Mouse (Mus musculus): ENCODE results near the gene Ltb4r1.
"Not testable (repeated sequence)": the region's sequence is repeated elsewhere in the genome, so short reads cannot be mapped to it uniquely, and the experiment has no call there.

Gene Ltb4r1

GRCm38 (mm10) chr14:55743711-55744110 is 22.1 kb upstream of the Ltb4r1 start:
- in situ Hi-C loops (cut with MboI; ENCODE audit: low pct_unique_long_range_greater_than_20kb in 1 of 2, low sequenced_read_pairs in 2 of 2, unreplicated experiment in 1 of 2), result loop anchor here (5.0 kb wide), 1 partner anchor 61 kb away; the partner anchor contains the start of gene Tinf2 (in 2 of the 2)

GRCm38 (mm10) chr14:55745180-55745860 is 20.4 kb upstream of the Ltb4r1 start, which contains the start of the genes Dhrs1 and Nop9:
Gene Dhrs1 (minus strand): TSS chr14:55745690.
Gene Nop9 (plus strand): TSS chr14:55745693.
- in situ Hi-C loops (cut with MboI; ENCODE audit: low pct_unique_long_range_greater_than_20kb in 1 of 2, low sequenced_read_pairs in 2 of 2, unreplicated experiment in 1 of 2), result no loop called here

GRCm38 (mm10) chr14:55745861-55746237 is 19.9 kb upstream of the Ltb4r1 start:
- in situ Hi-C loops (cut with MboI; ENCODE audit: low pct_unique_long_range_greater_than_20kb in 1 of 2, low sequenced_read_pairs in 2 of 2, unreplicated experiment in 1 of 2), result no loop called here

- in situ Hi-C loops (cut with MboI; ENCODE audit: low pct_unique_long_range_greater_than_20kb in 1 of 2, low sequenced_read_pairs in 2 of 2, unreplicated experiment in 1 of 2), result no loop called here
These were observed 18.5 kb upstream of the Ltb4r1 start for GRCm38 (mm10) chr14:55747051-55747847.

GRCm38 (mm10) chr14:55757566-55757965 is 8.2 kb upstream of the Ltb4r1 start:
- in situ Hi-C loops (cut with MboI; ENCODE audit: low pct_unique_long_range_greater_than_20kb in 1 of 2, low sequenced_read_pairs in 2 of 2, unreplicated experiment in 1 of 2), result no loop called here

- in situ Hi-C loops (cut with MboI; ENCODE audit: low pct_unique_long_range_greater_than_20kb in 1 of 2, low sequenced_read_pairs in 2 of 2, unreplicated experiment in 1 of 2), result no loop called here
These were observed 7.4 kb upstream of the Ltb4r1 start, which contains the start of gene Cideb for GRCm38 (mm10) chr14:55758363-55758784. Gene Cideb (minus strand): TSS chr14:55758458.

GRCm38 (mm10) chr14:55760156-55760555 is 5.6 kb upstream of the Ltb4r1 start:
- in situ Hi-C loops (cut with MboI; ENCODE audit: low pct_unique_long_range_greater_than_20kb in 1 of 2, low sequenced_read_pairs in 2 of 2, unreplicated experiment in 1 of 2), result not testable (repeated sequence)

- in situ Hi-C loops (cut with MboI; ENCODE audit: low pct_unique_long_range_greater_than_20kb in 1 of 2, low sequenced_read_pairs in 2 of 2, unreplicated experiment in 1 of 2), result no loop called here
These were observed 4.6 kb upstream of the Ltb4r1 start, which contains the start of gene Ltb4r2 for GRCm38 (mm10) chr14:55761163-55761562. Gene Ltb4r2 (plus strand): TSS chr14:55761428.

GRCm38 (mm10) chr14:55762001-55762821 is 3.6 kb upstream of the Ltb4r1 start:
- in situ Hi-C loops (cut with MboI; ENCODE audit: low pct_unique_long_range_greater_than_20kb in 1 of 2, low sequenced_read_pairs in 2 of 2, unreplicated experiment in 1 of 2), result no loop called here

- in situ Hi-C loops (cut with MboI; ENCODE audit: low pct_unique_long_range_greater_than_20kb in 1 of 2, low sequenced_read_pairs in 2 of 2, unreplicated experiment in 1 of 2), result no loop called here
These were observed 2.6 kb upstream of the Ltb4r1 start for GRCm38 (mm10) chr14:55763166-55763565.

- in situ Hi-C loops (cut with MboI; ENCODE audit: low pct_unique_long_range_greater_than_20kb in 1 of 2, low sequenced_read_pairs in 2 of 2, unreplicated experiment in 1 of 2), result no loop called here
These were observed 2.0 kb downstream of the Ltb4r1 start for GRCm38 (mm10) chr14:55767519-55768414.

GRCm38 (mm10) chr14:55768555-55768954 is 2.8 kb downstream of the Ltb4r1 start:
- in situ Hi-C loops (cut with MboI; ENCODE audit: low pct_unique_long_range_greater_than_20kb in 1 of 2, low sequenced_read_pairs in 2 of 2, unreplicated experiment in 1 of 2), result no loop called here

GRCm38 (mm10) chr14:55769087-55769703 is 3.4 kb downstream of the Ltb4r1 start:
- in situ Hi-C loops (cut with MboI; ENCODE audit: low pct_unique_long_range_greater_than_20kb in 1 of 2, low sequenced_read_pairs in 2 of 2, unreplicated experiment in 1 of 2), result no loop called here

GRCm38 (mm10) chr14:55776711-55777110 is 10.9 kb downstream of the Ltb4r1 start:
- in situ Hi-C loops (cut with MboI; ENCODE audit: low pct_unique_long_range_greater_than_20kb in 1 of 2, low sequenced_read_pairs in 2 of 2, unreplicated experiment in 1 of 2), result no loop called here

GRCm38 (mm10) chr14:55777176-55777575 is 11.4 kb downstream of the Ltb4r1 start:
- in situ Hi-C loops (cut with MboI; ENCODE audit: low pct_unique_long_range_greater_than_20kb in 1 of 2, low sequenced_read_pairs in 2 of 2, unreplicated experiment in 1 of 2), result no loop called here

- in situ Hi-C loops (cut with MboI; ENCODE audit: low pct_unique_long_range_greater_than_20kb in 1 of 2, low sequenced_read_pairs in 2 of 2, unreplicated experiment in 1 of 2), result no loop called here
These were observed 12.0 kb downstream of the Ltb4r1 start for GRCm38 (mm10) chr14:55777806-55778205.

GRCm38 (mm10) chr14:55778686-55779085 is 12.9 kb downstream of the Ltb4r1 start:
- in situ Hi-C loops (cut with MboI; ENCODE audit: low pct_unique_long_range_greater_than_20kb in 1 of 2, low sequenced_read_pairs in 2 of 2, unreplicated experiment in 1 of 2), result no loop called here
